Mouse (Mus musculus) ES-E14 (cell line): ENCODE results near the gene Cecr2.

Source experiments
- CHD2 ChIP-seq: IDR thresholded peaks from 2 replicates; pipeline ENCODE4 v1.6.1; 2014; ENCODE audit warnings: mild to moderate bottlenecking, low read depth, low read length, inconsistent platforms
- HCFC1 ChIP-seq: IDR thresholded peaks from 2 replicates; pipeline ENCODE4 v1.6.1; 2012; ENCODE audit warnings: low read length, inconsistent platforms, borderline replicate concordance; ENCODE audit not compliant: insufficient read depth
- ZC3H11A ChIP-seq: IDR thresholded peaks from 2 replicates; pipeline ENCODE4 v1.6.1; 2012; ENCODE audit warnings: low read depth, mild to moderate bottlenecking, inconsistent platforms, low read length, borderline replicate concordance
- ZNF384 ChIP-seq: IDR thresholded peaks from 2 replicates; pipeline ENCODE4 v1.6.1; 2012; ENCODE audit warnings: low read depth, low read length, inconsistent platforms

- TF ChIP-seq HCFC1, result no peak
- TF ChIP-seq ZC3H11A, result no peak
- TF ChIP-seq CHD2, result no peak
- TF ChIP-seq ZNF384, result no peak
Observed at GRCm38 (mm10) chr6:120708759-120709158, 42.6 kb downstream of the Cecr2 start.
